Mouse (Mus musculus) adrenal gland, postnatal 0 days (tissue): Measurements from ENCODE around the gene Mthfd1l. TPM values are rescaled to one million over a fixed set of nuclear protein-coding genes. Genes with fewer than 3 reads are reported as not detected.

Source experiments
- polyA plus RNA-seq: library from polyadenylated mRNA; unstranded; fragments of >200 nt; fragmentation: Nextera tagmentation; extraction: Ambion mirVana; gene quantifications from 2 replicates; pipeline ENCODE4 v1.2.1, GENCODE M21; 2015

Gene Mthfd1l
- polyA plus RNA-seq, result 5.4 and 6.4 TPM in 2 replicates

DNA sequence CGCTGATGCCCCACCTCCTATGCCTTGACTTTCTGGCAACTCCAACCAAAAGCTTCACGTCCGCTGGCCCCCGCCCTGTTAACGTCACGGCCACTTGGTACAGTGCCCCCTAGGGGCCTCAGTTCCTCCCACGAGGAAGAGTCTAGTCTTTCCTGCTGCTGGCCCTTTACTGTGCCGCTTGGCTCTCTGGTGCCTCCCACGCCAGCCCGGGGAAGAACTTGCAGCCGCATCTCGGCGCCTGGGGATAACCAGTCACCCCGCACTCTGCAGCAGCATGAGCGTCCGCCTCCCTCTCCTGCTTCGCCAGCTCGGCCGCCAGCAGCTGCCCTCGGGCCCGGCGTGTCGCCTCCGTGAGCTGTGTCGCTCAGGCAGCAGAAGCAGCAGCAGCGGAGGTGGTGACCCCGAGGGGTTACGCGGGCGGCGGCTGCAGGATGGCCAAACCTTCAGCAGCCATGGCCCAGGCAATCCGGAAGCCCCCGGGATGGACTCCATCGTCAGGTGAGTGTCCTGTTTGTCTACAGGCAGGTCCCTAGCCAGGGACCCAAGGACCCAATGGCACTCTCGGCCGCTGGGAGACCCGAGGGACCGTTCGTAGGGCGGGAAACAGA lies at the start of gene Mthfd1l:
Mthfd1l (plus strand) TSS at position 138 of the 608 bp plus-strand sequence.

Other genes starting within 250 kb of the Mthfd1l start
- 3.5 and 6.2 TPM in 2 replicates for gene Plekhg1, start 232.8 kb upstream of the Mthfd1l start, polyA plus RNA-seq